Comparison of ENCODE assay signal across 13 mouse cellular contexts in genomic region chr12:106177861-106178260, GRCm38 (mm10).
"Had no signal": no experiment of that assay in that cellular context is flagged by ENCODE, and none has a peak within 500 bp of the region (broad histone marks: within the 10 kb centered on the region; RNA-seq: fewer than 3 reads in every experiment).

No protein-coding gene starts in this region.

- H3K27me3 ChIP-seq: neural tube, embryonic 15.5 days had no signal

- H3K9ac ChIP-seq: kidney, embryonic 15.5 days; limb, embryonic 13.5 days; liver, embryonic 15.5 days; midbrain, embryonic 12.5 days; neural tube, embryonic 15.5 days had no signal

- H3K4me1 ChIP-seq: liver, embryonic 15.5 days had no signal

- H3K36me3 ChIP-seq: kidney, embryonic 15.5 days; limb, embryonic 13.5 days; liver, embryonic 15.5 days; midbrain, embryonic 12.5 days; neural tube, embryonic 15.5 days had no signal

- H3K4me2 ChIP-seq: kidney, embryonic 15.5 days; limb, embryonic 13.5 days; liver, embryonic 15.5 days; midbrain, embryonic 12.5 days; neural tube, embryonic 15.5 days had no signal

- H3K9me3 ChIP-seq: kidney, embryonic 15.5 days; limb, embryonic 13.5 days; liver, embryonic 15.5 days; midbrain, embryonic 12.5 days; neural tube, embryonic 15.5 days had no signal

- H3K4me3 ChIP-seq: kidney, embryonic 15.5 days; limb, embryonic 13.5 days; liver, embryonic 15.5 days; midbrain, embryonic 12.5 days; myocyte; neural tube, embryonic 15.5 days had no signal

- DNase-seq: kidney, postnatal 14 days; left cerebral cortex, postnatal 4 days; lung, adult 2 months; right cerebral cortex, postnatal 4 days; spleen, adult 18-20 months; thymus, adult 18-20 months; thymus, postnatal 14 days had no signal

- H3K27ac ChIP-seq: kidney, embryonic 15.5 days; limb, embryonic 13.5 days; liver, embryonic 15.5 days; midbrain, embryonic 12.5 days; neural tube, embryonic 15.5 days had no signal
